Mouse (Mus musculus) left cerebral cortex, adult 8-10 months (tissue): ENCODE measurements around the gene Adat3. TPM values are rescaled to one million over a fixed set of nuclear protein-coding genes. Genes with fewer than 3 reads are reported as not detected.
"Not testable (repeated sequence)": the region's sequence is repeated elsewhere in the genome, so short reads cannot be mapped to it uniquely, and the experiment has no call there.

Source experiments
- DNase-seq, 2 experiments: peaks; one replicate each; pipeline ENCODE4 v3.0.0; 2022; ENCODE audit warnings: low spot score in 2 of 2
- total RNA-seq, 4 experiments: library from RNA; stranded (reverse); gene quantifications; 2 replicates each; pipeline ENCODE4 v1.2.4; 2022

Gene Adat3
- total RNA-seq, 4 experiments from 2014 or later, result 1.3 to 4.1 (median 3.4) TPM; not detected in 1

DNA sequence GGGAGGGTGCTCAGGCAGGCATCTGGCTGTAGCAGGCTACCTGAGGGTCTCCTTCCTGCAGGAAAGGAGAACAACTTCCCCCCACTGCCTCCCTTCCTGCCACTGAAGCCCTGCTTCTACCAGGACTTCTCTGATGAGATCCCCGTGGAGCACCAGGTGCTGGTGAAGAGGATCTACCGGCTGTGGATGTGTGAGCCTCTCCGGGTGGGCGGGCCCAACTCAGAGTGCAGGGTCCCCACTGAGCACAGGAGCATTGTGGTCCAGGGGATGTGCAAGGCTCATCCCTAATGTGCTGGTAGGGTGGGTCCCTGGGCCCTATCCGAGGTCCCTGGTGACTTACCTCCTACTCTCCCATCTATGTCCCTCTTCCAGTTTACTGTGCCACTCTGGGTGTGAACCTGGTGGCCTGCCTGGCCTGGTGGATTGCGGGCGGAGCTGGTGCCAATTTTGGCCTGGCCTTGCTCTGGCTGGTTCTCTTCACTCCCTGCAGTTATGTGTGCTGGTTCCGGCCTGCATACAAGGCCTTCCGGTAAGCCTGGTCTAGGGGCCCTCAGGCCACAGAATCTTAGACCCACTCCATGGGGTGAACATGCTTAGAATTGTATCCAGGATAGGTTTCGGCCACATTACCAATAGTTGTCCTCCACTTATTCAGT is 6.7 kb downstream of the Adat3 start:
- DNase-seq, result no peak

DNA sequence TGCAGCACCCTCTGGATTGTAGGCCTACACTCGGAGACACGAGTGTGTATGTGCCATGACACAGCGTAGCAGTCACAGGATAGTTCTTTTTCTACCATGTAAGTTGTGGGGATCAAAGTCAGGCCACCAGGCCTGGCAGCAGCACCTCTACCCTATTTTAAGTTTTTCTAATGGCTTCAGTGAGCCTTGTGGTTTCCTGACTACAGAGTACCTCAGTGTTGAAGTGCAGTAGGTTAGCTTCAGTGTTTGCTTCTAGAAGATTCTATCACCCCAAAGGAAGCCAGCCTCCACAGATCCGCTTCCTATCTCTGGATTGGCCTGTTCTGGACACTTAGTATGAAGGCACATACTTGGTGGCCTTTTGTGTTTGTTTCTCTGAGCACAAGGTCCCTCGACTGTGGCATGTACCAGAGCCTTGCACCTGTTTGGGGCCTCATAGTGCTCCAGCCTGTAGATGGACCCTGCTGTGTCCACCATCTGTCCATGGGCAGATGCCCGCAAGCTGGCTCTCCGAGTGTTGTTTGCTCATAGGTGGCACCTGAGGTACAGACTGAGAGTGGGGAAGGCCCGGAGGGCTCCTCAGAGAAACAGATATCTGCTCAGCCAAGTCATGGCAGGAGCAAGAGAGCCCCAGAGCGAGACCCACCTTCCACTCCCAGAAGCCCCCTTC is 7.6 kb downstream of the Adat3 start:
- no peak for DNase-seq

DNA sequence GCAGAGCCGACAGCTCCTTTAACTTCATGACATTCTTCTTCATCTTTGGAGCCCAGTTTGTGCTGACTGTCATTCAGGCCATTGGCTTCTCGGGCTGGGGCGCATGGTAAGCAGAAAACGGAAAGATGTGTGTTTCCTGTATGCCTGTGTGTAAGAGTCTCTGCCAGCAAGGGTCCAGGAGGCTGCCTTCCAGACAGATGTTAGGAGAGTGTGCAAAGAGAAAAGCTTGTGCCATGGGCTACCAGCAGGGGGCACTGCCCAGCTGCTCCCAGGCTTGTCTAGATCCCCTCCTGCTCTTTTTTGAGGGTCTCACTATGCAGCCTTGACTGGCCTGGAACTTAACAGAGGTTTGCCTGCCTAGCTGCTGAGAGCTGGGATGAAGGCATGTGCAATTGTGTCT is 8.3 kb downstream of the Adat3 start:
- DNase-seq, result no peak

DNA sequence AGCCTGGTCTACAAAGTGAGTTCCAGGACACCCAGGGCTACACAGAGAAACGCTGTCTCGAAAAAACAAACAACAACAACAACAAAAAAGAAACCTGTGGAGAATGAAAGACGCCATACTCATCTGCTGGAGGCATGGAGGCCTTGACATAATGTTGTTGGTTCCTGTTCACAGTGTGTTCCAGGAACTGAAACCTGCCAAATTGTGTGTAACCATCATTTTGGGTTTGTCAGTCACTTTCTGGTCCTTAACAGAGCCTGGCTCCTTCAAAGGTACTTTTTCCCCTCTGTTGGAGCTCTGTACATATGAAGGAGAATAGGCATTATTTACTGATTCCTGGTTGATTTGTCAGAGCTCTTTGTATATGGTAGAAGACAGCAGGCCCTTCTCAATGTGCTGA is 9.2 kb downstream of the Adat3 start:
- no peak for DNase-seq

DNA sequence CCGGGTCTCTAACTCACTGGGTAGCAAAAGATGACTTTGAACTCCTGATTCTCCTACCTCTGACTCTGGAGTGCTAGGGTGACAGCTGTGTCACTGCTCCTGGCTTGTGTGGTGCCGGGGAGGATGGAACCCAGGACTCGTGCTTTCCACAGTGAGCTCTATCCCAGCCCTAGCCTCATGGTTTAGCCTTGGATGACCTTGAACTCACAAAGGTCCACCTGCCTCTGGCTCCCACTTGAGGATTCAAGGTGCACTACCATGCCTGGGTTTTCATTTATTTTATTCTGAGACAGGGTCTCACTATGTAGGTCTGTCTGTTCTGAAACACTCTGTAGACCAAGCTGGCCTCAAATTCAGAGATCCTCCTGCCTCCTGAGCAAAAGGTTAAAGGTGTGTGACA is 11.1 kb downstream of the Adat3 start:
- no peak for DNase-seq

DNA sequence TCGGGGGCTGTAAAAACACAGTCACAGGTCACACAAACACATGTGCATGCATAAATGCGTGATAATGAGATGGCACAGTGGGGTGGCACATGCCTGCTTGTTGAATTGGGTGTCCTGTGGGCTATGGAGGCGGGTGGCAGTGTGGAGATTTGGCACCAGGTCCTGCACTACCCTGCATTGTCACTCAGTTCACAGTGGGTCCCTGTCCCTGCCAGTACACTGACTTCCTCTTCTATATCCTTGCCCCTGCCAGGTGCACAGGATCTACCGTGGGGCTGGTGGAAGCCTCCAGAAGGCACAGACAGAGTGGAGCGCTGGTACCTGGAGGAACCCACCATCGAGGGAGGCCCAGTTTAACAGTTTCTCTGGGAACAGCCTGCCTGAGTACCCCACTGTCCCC is 11.7 kb downstream of the Adat3 start:
- DNase-seq, result no peak

DNA sequence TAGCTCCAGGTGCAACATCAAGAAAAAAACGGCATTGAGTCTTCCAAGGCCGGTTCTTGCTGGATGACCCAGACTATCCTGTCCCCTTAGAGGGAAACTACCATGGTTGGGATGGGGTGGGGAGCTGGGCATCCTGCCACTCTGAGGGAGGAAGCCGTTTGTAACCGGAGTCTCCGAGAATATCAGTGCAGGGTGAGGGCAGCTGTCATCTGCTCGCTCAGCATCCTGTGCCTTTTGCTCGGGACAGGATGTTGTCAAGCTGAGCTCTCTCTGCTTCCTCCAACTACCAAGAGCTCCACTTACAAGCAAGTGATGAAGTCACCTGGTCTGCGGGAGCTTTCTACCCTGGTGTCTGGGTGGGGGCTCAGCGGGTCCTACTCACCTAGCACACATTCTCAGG is 15.5 kb downstream of the Adat3 start:
- no peak for DNase-seq

DNA sequence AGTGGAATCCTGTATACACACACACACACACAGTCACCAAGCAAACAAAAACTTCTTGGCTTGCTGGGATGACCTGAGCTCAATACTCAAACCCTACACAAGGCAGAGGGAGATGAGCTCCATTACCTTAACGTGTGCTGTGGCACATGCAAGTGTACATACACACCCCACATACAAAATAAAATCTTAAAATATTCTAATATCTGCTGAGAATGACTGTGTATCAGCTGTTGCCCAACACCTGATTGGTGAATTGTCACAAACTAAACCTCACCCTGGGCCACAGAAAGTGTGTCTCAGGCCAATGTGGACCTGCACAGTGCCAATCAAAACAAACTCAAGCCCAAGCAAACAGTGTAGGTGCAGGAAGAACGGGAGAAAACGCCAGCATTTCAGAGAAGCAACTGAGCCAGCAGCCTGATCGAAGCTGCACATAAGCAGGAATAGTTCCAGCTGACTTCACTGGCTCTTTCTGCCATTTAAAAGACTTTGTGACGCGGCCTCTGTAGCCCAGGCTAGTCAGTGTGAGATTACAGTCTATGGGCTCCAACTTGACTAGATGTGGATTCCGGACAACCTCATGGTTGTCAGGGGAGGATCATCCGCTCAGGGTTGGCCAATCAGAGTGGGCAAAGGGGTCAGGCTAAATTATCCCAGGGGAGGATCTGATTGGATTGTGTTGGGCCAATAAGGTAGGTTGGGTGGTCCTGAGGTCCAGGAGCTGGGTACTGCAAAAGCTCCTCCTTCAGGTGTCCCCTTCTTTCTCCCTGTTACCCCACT is 17.0 kb downstream of the Adat3 start:
- DNase-seq, result no peak

DNA sequence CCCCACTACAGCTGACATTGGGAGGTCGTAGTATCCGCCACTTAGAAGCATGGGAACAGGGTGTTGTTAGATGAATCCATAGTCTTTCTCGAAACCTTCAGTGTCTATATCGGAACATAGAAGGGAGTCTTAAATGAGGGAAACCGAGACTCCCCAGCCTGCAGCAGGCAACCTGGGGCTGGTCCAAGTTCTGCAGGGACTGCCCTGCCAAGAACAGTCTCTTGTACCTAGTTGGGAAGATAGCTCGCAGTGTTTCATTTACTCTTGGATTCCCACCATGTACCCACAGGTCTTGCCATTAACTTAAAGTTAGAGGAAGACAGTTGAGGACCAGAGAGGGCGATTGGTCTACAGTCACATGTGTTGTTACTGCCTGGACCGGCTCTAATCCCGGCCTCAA is 17.7 kb downstream of the Adat3 start:
- DNase-seq, result no peak

DNA sequence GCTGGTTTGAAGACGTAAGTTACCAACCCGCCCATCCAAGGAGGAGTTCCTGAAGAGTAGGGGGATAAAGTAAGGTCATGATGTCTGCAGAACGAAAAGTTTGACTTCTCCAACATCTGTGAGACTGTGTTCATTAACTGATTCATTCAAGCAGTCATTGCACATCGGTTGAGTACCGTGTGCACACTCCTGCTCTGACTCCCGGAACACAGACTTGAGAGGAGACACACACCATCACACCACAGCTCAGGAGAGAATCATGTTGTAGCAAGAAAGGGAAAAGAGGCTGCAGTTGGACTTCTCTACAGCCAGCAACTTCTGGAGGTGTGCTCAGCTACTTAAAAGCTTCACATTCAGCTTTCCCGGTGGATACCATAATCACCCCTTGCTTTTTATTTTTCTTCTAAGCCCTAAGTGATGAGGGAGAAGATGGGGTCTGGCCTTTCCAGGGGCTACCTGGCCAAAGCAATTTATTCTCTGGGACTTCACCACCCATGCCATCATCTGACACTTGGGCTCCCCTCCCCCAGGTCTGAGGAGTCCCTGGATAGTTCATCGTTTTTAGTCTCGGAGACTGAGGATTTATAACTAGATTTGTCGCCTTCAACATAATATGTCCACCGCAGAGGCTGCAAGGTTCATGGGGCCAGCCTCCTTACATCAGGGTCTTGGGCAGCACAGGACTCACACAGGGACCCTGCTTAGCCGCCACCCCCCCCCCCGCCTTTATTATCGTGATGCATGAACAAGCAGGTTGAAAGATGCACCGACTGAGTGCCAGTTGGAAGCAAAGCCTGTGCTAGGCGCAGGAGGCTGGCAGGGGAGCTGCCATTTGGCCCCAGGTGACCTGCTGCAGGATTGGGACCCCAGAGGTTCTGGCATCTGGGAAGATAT is 18.4 kb downstream of the Adat3 start:
- DNase-seq, result no peak

DNA sequence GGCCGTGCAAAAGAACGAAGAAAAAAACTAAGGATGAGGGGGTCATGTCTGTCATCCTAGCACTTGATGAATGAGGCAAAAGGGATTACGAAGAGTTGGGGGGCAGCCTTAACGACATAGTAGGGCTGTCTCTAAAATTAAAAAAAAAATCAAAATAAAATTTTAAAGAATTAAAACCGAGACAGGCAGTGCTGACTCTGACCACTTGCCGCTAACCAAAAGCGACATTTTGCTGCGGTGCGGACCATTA is 18.9 kb downstream of the Adat3 start:
- no peak for DNase-seq

DNA sequence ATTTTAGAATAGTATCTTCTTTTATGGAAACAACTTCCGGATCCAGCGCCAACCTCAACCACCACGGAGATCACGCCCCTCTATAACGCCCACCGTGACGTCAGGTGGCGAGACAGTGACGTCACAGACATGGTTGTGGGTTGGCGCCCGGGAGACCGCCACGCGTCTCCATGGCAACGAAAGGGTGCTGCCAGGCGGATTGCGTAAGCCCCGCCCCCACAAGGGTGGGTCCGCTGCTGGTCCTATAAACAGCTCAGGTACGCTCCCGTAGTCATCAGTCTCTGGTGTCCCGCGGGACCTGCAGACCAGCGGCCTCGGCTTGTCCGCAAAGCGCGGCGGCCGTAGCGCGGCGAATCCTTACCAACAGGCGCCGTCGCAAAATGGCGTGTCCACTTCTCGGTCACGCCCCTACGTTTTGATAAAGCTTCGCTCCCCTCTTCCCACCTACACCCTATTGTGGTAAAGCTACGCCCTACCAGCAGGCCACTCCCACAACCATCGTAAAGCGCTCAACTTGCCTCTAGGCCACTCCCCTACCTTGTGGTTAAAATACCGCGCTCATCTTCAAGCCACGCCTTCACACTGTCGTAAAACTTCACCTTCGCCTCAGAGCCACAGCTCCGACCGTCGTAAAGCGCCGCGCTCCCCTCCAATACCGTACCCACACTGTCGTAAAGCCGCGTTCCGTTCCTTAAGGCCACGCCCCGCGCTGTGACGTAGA is 19.4 kb downstream of the Adat3 start:
- peak; percentile 98 to 100 for DNase-seq

DNA sequence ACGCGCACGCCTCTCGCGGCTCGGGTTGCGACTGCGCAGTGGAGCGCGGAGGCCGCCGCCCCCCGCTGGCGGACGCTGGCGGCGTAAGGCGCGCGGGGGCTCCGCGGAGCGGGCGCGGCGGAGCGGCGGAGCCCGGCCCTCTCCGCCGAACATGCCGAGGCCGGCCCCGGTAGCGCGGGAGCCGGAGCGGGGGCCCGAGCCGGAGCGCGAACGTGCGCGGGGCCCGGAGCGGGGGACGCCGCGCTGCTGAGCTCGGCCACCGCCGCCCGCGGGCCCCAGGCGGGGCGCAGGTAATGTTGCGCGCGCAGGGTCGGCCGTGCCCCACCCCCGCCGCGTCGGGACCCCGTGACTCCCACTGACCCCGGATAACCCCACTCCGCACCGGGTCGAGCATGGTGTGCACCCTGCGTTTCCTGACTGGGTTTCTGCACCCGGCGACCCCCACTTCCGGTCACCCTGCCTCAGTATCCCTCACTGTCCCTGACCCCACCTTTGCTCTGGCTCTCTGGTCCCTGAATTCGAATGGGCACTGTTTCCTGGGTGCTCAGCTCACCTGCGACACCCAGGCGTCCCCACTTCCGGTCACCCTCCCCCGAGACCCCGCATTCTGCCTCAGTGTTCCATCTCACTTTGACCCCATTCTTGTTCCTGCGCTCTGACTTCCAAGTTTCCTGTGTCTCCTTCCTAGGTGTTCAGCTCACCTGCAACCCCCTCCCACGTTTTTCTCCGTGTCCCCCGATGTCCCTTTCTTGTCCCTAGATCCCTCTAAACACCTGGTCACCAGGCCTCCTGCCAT is 20.2 kb downstream of the Adat3 start, which contains the start of gene Csnk1g2:
TSS of gene Csnk1g2 (plus strand) at position 178 of the 796 bp plus-strand sequence.
- DNase-seq, result peak in 1 of 2 experiments; percentile 61

DNA sequence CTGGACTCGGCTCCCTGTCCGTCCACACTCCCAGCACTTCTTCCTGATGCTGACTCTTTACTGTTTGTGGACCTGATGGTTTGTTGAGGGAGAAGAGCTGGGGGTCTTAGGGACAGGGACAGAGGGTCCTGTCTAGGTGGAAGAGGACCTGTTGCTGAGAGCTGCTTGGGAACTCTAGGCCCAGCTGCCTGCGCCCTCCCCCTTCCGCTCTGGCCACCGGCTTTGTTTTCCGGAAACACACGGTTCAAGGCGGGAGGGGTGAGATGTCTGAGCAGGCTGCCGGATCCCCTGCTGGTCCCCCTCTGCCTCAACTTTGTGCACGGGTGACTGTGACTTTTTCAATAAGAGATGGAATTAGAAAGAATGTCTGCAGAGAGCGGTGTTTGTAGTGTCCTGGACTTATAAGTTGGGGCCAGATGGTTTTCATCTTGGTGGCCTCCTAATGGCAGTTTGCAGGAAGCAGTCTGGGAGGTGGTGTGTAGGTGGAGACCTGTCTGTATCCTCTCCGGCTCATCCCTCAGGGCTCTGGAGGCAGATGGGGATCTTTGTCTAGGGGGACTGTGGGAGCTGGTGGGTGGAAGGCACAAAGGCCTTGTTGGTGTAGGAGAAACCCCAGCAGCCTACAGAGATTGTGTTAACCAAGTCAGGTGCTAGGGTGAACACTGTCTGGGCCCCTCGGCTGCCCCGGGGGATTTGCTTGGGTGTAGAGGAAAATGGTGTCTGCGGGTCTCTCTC is 20.9 kb downstream of the Adat3 start:
- no peak for DNase-seq

DNA sequence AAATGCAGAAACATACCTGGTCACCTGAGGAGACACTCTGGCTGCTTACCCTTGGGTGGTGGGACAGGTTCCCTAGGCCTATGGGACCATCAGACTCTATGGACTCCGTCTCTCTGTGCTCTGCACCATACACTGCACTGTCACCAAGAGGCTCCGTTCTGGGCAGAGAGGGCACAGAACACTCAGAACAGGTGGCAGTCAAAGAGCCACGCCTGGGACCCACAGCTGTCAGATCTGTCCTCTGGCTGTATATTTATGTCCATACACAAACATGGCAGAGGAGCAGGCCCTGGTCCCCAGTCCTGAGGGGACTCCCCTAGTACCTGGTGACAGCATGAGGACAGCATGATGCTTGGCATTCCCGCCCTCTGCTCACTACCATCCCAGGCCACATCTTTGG is 23.1 kb downstream of the Adat3 start:
- DNase-seq, result no peak

DNA sequence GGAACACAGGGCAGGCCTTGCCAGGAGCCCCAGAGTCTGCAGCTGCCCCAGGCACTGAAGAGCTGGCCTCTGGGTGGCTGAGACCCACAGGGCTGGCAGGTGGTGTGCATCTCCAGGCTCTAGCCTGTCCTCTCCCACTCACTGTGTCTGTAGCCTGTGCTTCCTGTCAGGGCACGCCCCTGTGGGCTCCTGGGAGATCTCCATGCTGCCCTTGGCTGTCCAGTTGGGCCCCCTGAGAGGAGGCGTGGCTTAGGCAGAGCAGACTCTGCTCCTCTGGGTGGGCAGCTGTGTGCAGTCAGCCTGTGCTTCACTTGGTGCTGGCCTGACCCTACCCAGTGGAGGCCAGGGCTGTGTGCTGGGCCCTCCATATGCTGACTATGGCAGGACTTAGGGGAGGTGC is 25.0 kb downstream of the Adat3 start:
- no peak for DNase-seq

DNA sequence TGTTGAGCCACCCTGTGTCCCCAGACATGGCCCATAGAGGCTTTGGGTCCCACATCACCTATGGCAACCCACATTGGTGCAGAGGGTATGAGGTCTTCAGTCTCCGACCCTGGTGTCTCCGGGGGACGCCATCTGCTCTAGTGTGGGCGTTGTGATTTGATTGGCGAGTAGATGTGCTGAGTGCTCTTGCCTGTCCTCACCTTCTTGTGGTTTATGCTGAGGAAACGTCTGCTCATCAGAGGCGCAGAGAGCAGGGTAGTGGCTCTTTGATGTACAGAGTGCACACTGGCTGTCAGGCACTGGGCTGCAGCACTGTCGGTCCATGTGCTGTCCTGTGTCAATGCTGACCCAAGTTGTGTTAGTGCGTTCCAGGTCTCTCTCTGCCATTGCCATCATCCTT is 26.2 kb downstream of the Adat3 start:
- no peak for DNase-seq

DNA sequence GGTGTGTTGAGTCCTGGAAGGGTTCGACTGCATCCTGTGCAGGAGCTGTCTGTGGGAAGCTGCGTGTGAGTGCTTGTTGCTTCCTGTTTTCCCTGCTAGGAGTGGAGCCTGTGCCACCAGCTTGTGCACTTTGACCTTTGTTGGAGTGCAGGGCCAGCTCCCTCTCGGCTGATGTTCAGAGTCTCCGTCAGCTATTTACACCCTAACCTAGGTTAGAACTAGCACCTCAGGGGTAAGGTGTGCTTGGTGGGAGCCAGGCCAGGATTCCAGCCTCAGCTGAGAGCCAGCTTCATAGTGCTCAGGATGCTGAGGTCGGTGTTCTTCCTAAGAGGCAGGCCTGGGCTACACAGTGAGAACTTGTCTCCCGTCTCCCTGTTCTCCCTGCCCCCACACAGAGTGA is 32.7 kb downstream of the Adat3 start:
- DNase-seq, result no peak

DNA sequence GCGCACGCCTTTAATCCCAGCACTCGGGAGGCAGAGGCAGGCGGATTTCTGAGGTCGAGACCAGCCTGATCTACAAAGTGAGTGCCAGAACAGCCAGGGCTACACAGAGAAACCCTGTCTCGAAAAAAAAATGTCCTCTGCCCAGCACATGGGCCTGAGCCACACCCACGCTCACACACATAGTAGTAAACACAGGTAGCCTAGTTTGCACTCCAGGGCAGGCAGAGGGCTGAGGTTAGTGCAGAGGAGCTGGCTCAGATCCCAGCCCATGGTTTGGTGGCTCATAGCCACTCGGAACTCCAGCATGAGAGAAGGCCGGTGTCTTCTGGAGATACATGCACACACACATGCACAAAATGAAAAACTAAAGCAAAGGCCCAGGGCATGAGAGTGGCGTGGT is 44.3 kb downstream of the Adat3 start:
- no peak for DNase-seq

DNA sequence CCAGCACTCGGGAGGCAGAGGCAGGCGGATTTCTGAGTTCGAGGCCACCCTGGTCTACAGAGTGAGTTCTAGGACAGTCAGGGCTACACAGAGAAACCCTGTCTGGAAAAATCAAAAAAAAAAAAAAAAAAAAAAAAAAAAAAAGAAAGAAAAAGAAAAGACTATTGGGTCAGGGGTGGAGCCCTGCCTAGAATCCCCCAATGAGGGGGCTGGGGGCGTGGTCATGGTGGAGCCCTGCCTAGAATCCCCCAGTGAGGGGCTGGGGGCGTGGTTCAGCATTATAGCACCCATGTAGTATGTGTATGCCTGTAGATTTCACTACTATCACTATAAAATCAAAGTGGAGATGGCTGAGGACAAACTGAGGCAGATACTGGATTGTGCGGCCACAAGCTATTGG is 47.2 kb downstream of the Adat3 start:
- not testable (repeated sequence) for DNase-seq
